Mouse (Mus musculus) midbrain, postnatal 0 days (tissue): ENCODE results near the gene Rnf5. TPM values are rescaled to one million over a fixed set of nuclear protein-coding genes. Genes with fewer than 3 reads are reported as not detected.

Source experiments
- ATAC-seq: fragments of 200-750 bp; cut with Nextera tagmentation; 2 replicates; pipeline ENCODE4 v1.8.0; 2017; ENCODE audit warnings: moderate number of reproducible peaks, mild to moderate bottlenecking, moderate TSS enrichment, moderate library complexity; ENCODE audit not compliant: low FRiP score
- DNase-seq: peaks from one replicate; pipeline ENCODE4 v3.0.0-alpha.2; 2015; ENCODE audit warnings: low spot score
- H3K27ac ChIP-seq: fragments of 300-500 bp; sonication (generic); 2 replicates; pipeline ENCODE4 v1.5.1; 2014; ENCODE audit warnings: low read depth, mild to moderate bottlenecking, low read length, mixed read lengths
- H3K27me3 ChIP-seq: fragments of 300-500 bp; sonication (generic); 2 replicates; pipeline ENCODE4 v1.6.1; 2014; ENCODE audit warnings: low read length, control low read depth, mixed read lengths; ENCODE audit not compliant: insufficient read depth
- H3K36me3 ChIP-seq: fragments of 300-500 bp; sonication (generic); 2 replicates; pipeline ENCODE4 v1.6.1; 2014; ENCODE audit warnings: low read length, control low read depth, mixed read lengths; ENCODE audit not compliant: insufficient read depth
- H3K4me1 ChIP-seq: fragments of 300-500 bp; sonication (generic); 2 replicates; pipeline ENCODE4 v1.6.1; 2014; ENCODE audit warnings: mild to moderate bottlenecking, control low read depth, antibody characterized with exemption, low read length, mixed read lengths; ENCODE audit not compliant: insufficient read depth
- H3K4me2 ChIP-seq: fragments of 300-500 bp; sonication (generic); 2 replicates; pipeline ENCODE4 v1.6.1; 2014; ENCODE audit warnings: low read depth, mild to moderate bottlenecking, low read length, mixed read lengths; ENCODE audit not compliant: poor library complexity, severe bottlenecking
- H3K4me3 ChIP-seq: fragments of 300-500 bp; sonication (generic); 2 replicates; pipeline ENCODE4 v1.5.1; 2014; ENCODE audit warnings: low read depth, mild to moderate bottlenecking, low read length, moderate library complexity
- H3K9ac ChIP-seq: fragments of 300-500 bp; sonication (generic); replicated peaks from 2 replicates; pipeline ENCODE4 v1.6.1; 2014; ENCODE audit warnings: mild to moderate bottlenecking, low read length, moderate library complexity, mixed read lengths; ENCODE audit not compliant: poor library complexity, severe bottlenecking
- H3K9me3 ChIP-seq: fragments of 300-500 bp; sonication (generic); 2 replicates; pipeline ENCODE4 v1.6.1; 2016; ENCODE audit warnings: low read length, control low read depth
- CTCF ChIP-seq: IDR thresholded peaks from 2 replicates; pipeline ENCODE4 v1.5.1; 2016; ENCODE audit warnings: antibody characterized with exemption, mild to moderate bottlenecking
- WGBS: fragments of 180-500 bp; shearing (Covaris S2); extraction: QIAGEN DNeasy Blood & Tissue Kit; methylation state at CpG from one replicate; pipeline ENCODE4 v1.1.7; 2014; 5-methylcytosine and 5-hydroxymethylcytosine counted together
- polyA plus RNA-seq: library from polyadenylated mRNA; unstranded; fragments of >200 nt; fragmentation: Nextera tagmentation; extraction: Ambion mirVana; gene quantifications from 2 replicates; pipeline ENCODE4 v1.2.1, GENCODE M21; 2015
- total RNA-seq: library from RNA; depleted of rRNA; stranded (reverse); fragments of >200 nt; gene quantifications from 2 replicates; pipeline ENCODE4 v1.2.3, GENCODE M21; 2014

Rnf5 gene
- total and polyA plus RNA-seq, 2 experiments from 2014 or later: 59.0 to 236 TPM

GRCm38 (mm10) chr17:34562595-34562994 lies 40.9 kb downstream of the Rnf5 start:
- Histone ChIP-seq H3K4me3 (no peak overlapping the region), H3K4me2 (no peak overlapping the region), H3K9ac (no peak overlapping the region), H3K4me1 (no peaks in the 10 kb centered on the region), H3K9me3 (no peaks in the 10 kb centered on the region), H3K27ac (no peak overlapping the region), H3K27me3 (no peaks in the 10 kb centered on the region), H3K36me3 (no peaks in the 10 kb centered on the region)
- ATAC-seq: no peak
- WGBS: 82% methylated on average over 3 of the region's 3 CpGs
- TF ChIP-seq CTCF: no peak
- no peak for DNase-seq

GRCm38 (mm10) chr17:34561200-34561599 lies 42.3 kb downstream of the Rnf5 start:
- no peak overlapping the region for H3K4me3 ChIP-seq
- no peak overlapping the region for H3K27ac ChIP-seq
- no peak overlapping the region for H3K4me2 ChIP-seq
- H3K9ac ChIP-seq: 0 out of 2 replicates have a peak overlapping the region, but pooled peaks have one; percentile 8
- H3K9me3 ChIP-seq: no peaks in the 10 kb centered on the region
- no peaks in the 10 kb centered on the region for H3K27me3 ChIP-seq
- ATAC-seq: no peak
- no peak for TF ChIP-seq CTCF
- DNase-seq: no peak
- H3K36me3 ChIP-seq: no peaks in the 10 kb centered on the region
- H3K4me1 ChIP-seq: no peaks in the 10 kb centered on the region
- WGBS: 41% methylated on average over 8 of the region's 8 CpGs

- Histone ChIP-seq H3K9ac (no peak overlapping the region), H3K4me1 (no peaks in the 10 kb centered on the region), H3K27me3 (no peaks in the 10 kb centered on the region), H3K4me2 (no peak overlapping the region), H3K36me3 (no peaks in the 10 kb centered on the region), H3K27ac (no peak overlapping the region), H3K9me3 (no peaks in the 10 kb centered on the region), H3K4me3 (no peak overlapping the region)
- DNase-seq (no peak), ATAC-seq (no peak)
- WGBS: 92% methylated on average over 6 of the region's 6 CpGs
- TF ChIP-seq CTCF: no peak
These were observed 43.1 kb downstream of the Rnf5 start for GRCm38 (mm10) chr17:34560438-34560837.

- no peak overlapping the region for H3K9ac ChIP-seq
- H3K27ac ChIP-seq: no peak overlapping the region
- ATAC-seq (no peak), DNase-seq (no peak)
- H3K36me3 ChIP-seq: no peaks in the 10 kb centered on the region
- no peak overlapping the region for H3K4me2 ChIP-seq
- H3K9me3 ChIP-seq: no peaks in the 10 kb centered on the region
- no peak overlapping the region for H3K4me3 ChIP-seq
- H3K4me1 ChIP-seq: no peaks in the 10 kb centered on the region
- no peaks in the 10 kb centered on the region for H3K27me3 ChIP-seq
- WGBS: 29% methylated on average over 13 of the region's 15 CpGs
- no peak for TF ChIP-seq CTCF
These were observed 43.6 kb downstream of the Rnf5 start for GRCm38 (mm10) chr17:34559895-34560294.

GRCm38 (mm10) chr17:34559116-34559515 lies 44.4 kb downstream of the Rnf5 start:
- Histone ChIP-seq H3K9ac (no peak overlapping the region), H3K4me3 (no peak overlapping the region), H3K9me3 (no peaks in the 10 kb centered on the region), H3K4me2 (no peak overlapping the region), H3K27me3 (no peaks in the 10 kb centered on the region), H3K27ac (no peak overlapping the region), H3K36me3 (no peaks in the 10 kb centered on the region), H3K4me1 (no peaks in the 10 kb centered on the region)
- DNase-seq: no peak
- no peak for TF ChIP-seq CTCF
- WGBS: 82% methylated on average over 7 of the region's 7 CpGs
- ATAC-seq: no peak

GRCm38 (mm10) chr17:34557411-34557810 lies 46.1 kb downstream of the Rnf5 start:
- no peaks in the 10 kb centered on the region for H3K27me3 ChIP-seq
- no peak for ATAC-seq
- no peak overlapping the region for H3K27ac ChIP-seq
- no peak for DNase-seq
- no peaks in the 10 kb centered on the region for H3K4me1 ChIP-seq
- H3K9me3 ChIP-seq: no peaks in the 10 kb centered on the region
- H3K9ac ChIP-seq: no peak overlapping the region
- H3K4me2 ChIP-seq: no peak overlapping the region
- H3K36me3 ChIP-seq: no peaks in the 10 kb centered on the region
- H3K4me3 ChIP-seq: no peak overlapping the region
- TF ChIP-seq CTCF: no peak
- 81% methylated on average over 11 of the region's 11 CpGs for WGBS
